Mouse (Mus musculus) forebrain, embryonic 10.5 days (tissue): ENCODE data around the gene Ppp1r16b. TPM values are rescaled to one million over a fixed set of nuclear protein-coding genes. Genes with fewer than 3 reads are reported as not detected.

Experiments
- DNase-seq: peaks from one replicate; pipeline ENCODE4 v3.0.0-alpha.2; 2017; ENCODE audit warnings: low spot score; ENCODE audit errors: extremely low spot score
- H3K27ac ChIP-seq: fragments of 300-500 bp; sonication (generic); 2 replicates; pipeline ENCODE4 v1.5.1; 2016; ENCODE audit warnings: mild to moderate bottlenecking
- H3K27me3 ChIP-seq: fragments of 300-500 bp; sonication (generic); 2 replicates; pipeline ENCODE4 v1.6.1; 2016; ENCODE audit warnings: mild to moderate bottlenecking; ENCODE audit not compliant: poor library complexity, severe bottlenecking
- H3K36me3 ChIP-seq: fragments of 300-500 bp; sonication (generic); replicated peaks from 2 replicates; pipeline ENCODE4 v1.6.1; 2016; ENCODE audit warnings: mild to moderate bottlenecking, moderate library complexity
- H3K4me1 ChIP-seq: fragments of 300-500 bp; sonication (generic); 2 replicates; pipeline ENCODE4 v1.6.1; 2016
- H3K4me3 ChIP-seq: fragments of 300-500 bp; sonication (generic); 2 replicates; pipeline ENCODE4 v1.5.1; 2016; ENCODE audit warnings: mild to moderate bottlenecking, moderate library complexity
- H3K9me3 ChIP-seq: fragments of 300-500 bp; sonication (generic); 2 replicates; pipeline ENCODE4 v1.6.1; 2016; ENCODE audit warnings: mild to moderate bottlenecking, moderate library complexity
- WGBS: fragments of 180-500 bp; shearing (Covaris S2); methylation state at CpG from one replicate; pipeline ENCODE4 v1.1.7; 2016; 5-methylcytosine and 5-hydroxymethylcytosine counted together
- polyA plus RNA-seq: library from polyadenylated mRNA; unstranded; fragments of >200 nt; fragmentation: Nextera tagmentation; extraction: Ambion mirVana; gene quantifications from 2 replicates; pipeline ENCODE4 v1.2.1, GENCODE M21; 2016

Gene Ppp1r16b
- polyA plus RNA-seq, 1 experiment from 2014 or later: 2.2 TPM

- no peak for DNase-seq
- no peaks in the 10 kb centered on the region for H3K36me3 ChIP-seq
- peak overlapping the region; percentile 11; the same call in 1 of the 2 replicates for H3K27ac ChIP-seq
- no peak overlapping the region for H3K4me3 ChIP-seq
- whole genome bisulfite sequencing: 77% methylated on average over 3 of the region's 3 CpGs
- peaks cover 4% of the 10 kb centered on the region; the same call in 1 of the 2 replicates for H3K9me3 ChIP-seq
- no peaks in the 10 kb centered on the region for H3K27me3 ChIP-seq
- H3K4me1 ChIP-seq: peaks cover 19% of the 10 kb centered on the region
Observed at GRCm38 (mm10) chr2:158739113-158739512, 73.9 kb downstream of the Ppp1r16b start.

- 67% methylated on average over 9 of the region's 9 CpGs for WGBS
- DNase-seq: no peak
- Histone ChIP-seq H3K27ac (0 out of 2 replicates have a peak overlapping the region, but pooled peaks have one; percentile 44), H3K27me3 (no peaks in the 10 kb centered on the region), H3K36me3 (no peaks in the 10 kb centered on the region), H3K9me3 (peaks cover 4% of the 10 kb centered on the region; the same call in 1 of the 2 replicates), H3K4me3 (no peak overlapping the region), H3K4me1 (peaks cover 19% of the 10 kb centered on the region)
Observed at GRCm38 (mm10) chr2:158741011-158741501, 75.9 kb downstream of the Ppp1r16b start.

GRCm38 (mm10) chr2:158742431-158742830 is 77.2 kb downstream of the Ppp1r16b start:
- Histone ChIP-seq H3K4me3 (no peak overlapping the region), H3K36me3 (no peaks in the 10 kb centered on the region), H3K27me3 (no peaks in the 10 kb centered on the region), H3K27ac (no peak overlapping the region), H3K9me3 (peaks cover 4% of the 10 kb centered on the region; the same call in 1 of the 2 replicates), H3K4me1 (peaks cover 19% of the 10 kb centered on the region)
- no peak for DNase-seq
- 77% methylated on average over 5 of the region's 5 CpGs for WGBS

GRCm38 (mm10) chr2:158743518-158744141 is 78.4 kb downstream of the Ppp1r16b start:
- DNase-seq: no peak
- Histone ChIP-seq H3K4me3 (no peak overlapping the region), H3K9me3 (peaks cover 4% of the 10 kb centered on the region; the same call in 1 of the 2 replicates), H3K4me1 (peaks cover 15% of the 10 kb centered on the region), H3K27me3 (no peaks in the 10 kb centered on the region), H3K36me3 (no peaks in the 10 kb centered on the region), H3K27ac (no peak overlapping the region)
- 90% methylated on average over 11 of the region's 11 CpGs for WGBS

- Histone ChIP-seq H3K27ac (no peak overlapping the region), H3K9me3 (peaks cover 4% of the 10 kb centered on the region; the same call in 1 of the 2 replicates)
- WGBS: 26% methylated on average over 2 of the region's 2 CpGs
Observed at GRCm38 (mm10) chr2:158745049-158745482, 79.9 kb downstream of the Ppp1r16b start.

GRCm38 (mm10) chr2:158746164-158746563 is 81.0 kb downstream of the Ppp1r16b start:
- no peak for DNase-seq
- no peak overlapping the region for H3K4me3 ChIP-seq
- no peaks in the 10 kb centered on the region for H3K27me3 ChIP-seq
- WGBS: 88% methylated on average over 11 of the region's 11 CpGs
- H3K27ac ChIP-seq: no peak overlapping the region
- peaks cover 4% of the 10 kb centered on the region; the same call in 1 of the 2 replicates for H3K9me3 ChIP-seq
- no peaks in the 10 kb centered on the region for H3K36me3 ChIP-seq
- peaks cover 5% of the 10 kb centered on the region; the same call in 1 of the 2 replicates for H3K4me1 ChIP-seq

More at GRCm38 (mm10) chr2:158745049-158745482, 79.9 kb downstream of the Ppp1r16b start:
- no peaks in the 10 kb centered on the region for H3K36me3 ChIP-seq
- DNase-seq: no peak
- no peaks in the 10 kb centered on the region for H3K27me3 ChIP-seq
- H3K4me1 ChIP-seq: peaks cover 9% of the 10 kb centered on the region; the same call in 1 of the 2 replicates
- H3K4me3 ChIP-seq: no peak overlapping the region

- Histone ChIP-seq H3K27ac (no peak overlapping the region), H3K36me3 (no peaks in the 10 kb centered on the region), H3K4me3 (no peak overlapping the region), H3K9me3 (no peaks in the 10 kb centered on the region), H3K4me1 (no peaks in the 10 kb centered on the region), H3K27me3 (no peaks in the 10 kb centered on the region)
- 92% methylated on average over 9 of the region's 9 CpGs for WGBS
- DNase-seq: no peak
Observed at GRCm38 (mm10) chr2:158749366-158749765, 84.2 kb downstream of the Ppp1r16b start.

- Histone ChIP-seq H3K27ac (no peak overlapping the region), H3K36me3 (no peaks in the 10 kb centered on the region), H3K9me3 (no peaks in the 10 kb centered on the region), H3K4me3 (no peak overlapping the region), H3K27me3 (no peaks in the 10 kb centered on the region), H3K4me1 (no peaks in the 10 kb centered on the region)
- 95% methylated on average over 2 of the region's 2 CpGs for WGBS
- DNase-seq: no peak
Observed at GRCm38 (mm10) chr2:158760231-158760630, 95.0 kb downstream of the Ppp1r16b start.

- H3K27me3 ChIP-seq: no peaks in the 10 kb centered on the region
- no peak for DNase-seq
- no peak overlapping the region for H3K27ac ChIP-seq
- no peaks in the 10 kb centered on the region for H3K9me3 ChIP-seq
- peaks cover 2% of the 10 kb centered on the region for H3K4me1 ChIP-seq
- H3K36me3 ChIP-seq: no peaks in the 10 kb centered on the region
- 93% methylated on average over 5 of the region's 5 CpGs for WGBS
- H3K4me3 ChIP-seq: no peak overlapping the region
Observed at GRCm38 (mm10) chr2:158762339-158762738, 97.1 kb downstream of the Ppp1r16b start.

- 0% methylated on average over 48 of the region's 48 CpGs for WGBS
- Histone ChIP-seq H3K9me3 (no peaks in the 10 kb centered on the region), H3K36me3 (peaks cover 23% of the 10 kb centered on the region), H3K4me1 (peaks cover 47% of the 10 kb centered on the region), H3K27ac (peak within 1 kb of the TSS; percentile 94), H3K4me3 (peak within 1 kb of the TSS; percentile 81), H3K27me3 (no peaks in the 10 kb centered on the region)
- DNase-seq: peak; percentile 96
Observed at GRCm38 (mm10) chr2:158767742-158768339, 102.6 kb downstream of the Ppp1r16b start, which contains the start of gene Fam83d. Fam83d (plus strand) TSS chr2:158768093.

GRCm38 (mm10) chr2:158768350-158768749 is 103.2 kb downstream of the Ppp1r16b start:
- H3K4me3 ChIP-seq: peak overlapping the region; percentile 81
- DNase-seq: peak; percentile 48
- H3K27ac ChIP-seq: peak overlapping the region; percentile 94
- H3K4me1 ChIP-seq: peaks cover 50% of the 10 kb centered on the region
- H3K9me3 ChIP-seq: no peaks in the 10 kb centered on the region
- no peaks in the 10 kb centered on the region for H3K27me3 ChIP-seq
- WGBS: under 1% methylated on average over 37 of the region's 37 CpGs
- peaks cover 28% of the 10 kb centered on the region for H3K36me3 ChIP-seq

GRCm38 (mm10) chr2:158768771-158769170 is 103.6 kb downstream of the Ppp1r16b start:
- WGBS: 11% methylated on average over 5 of the region's 5 CpGs
- Histone ChIP-seq H3K4me1 (peaks cover 50% of the 10 kb centered on the region), H3K27ac (peak overlapping the region; percentile 94), H3K9me3 (no peaks in the 10 kb centered on the region), H3K4me3 (peak overlapping the region; percentile 81), H3K27me3 (no peaks in the 10 kb centered on the region), H3K36me3 (peaks cover 33% of the 10 kb centered on the region)
- peak; percentile 36 for DNase-seq
